ENCODE assay signal across 28 mouse cellular contexts in genomic region chr16:87673155-87673554, GRCm38 (mm10).
"Had no signal": no experiment of that assay in that cellular context is flagged by ENCODE, and none has a peak within 500 bp of the region (broad histone marks: within the 10 kb centered on the region; RNA-seq: fewer than 3 reads in every experiment).

No protein-coding gene starts in this region.

- H3K4me2 ChIP-seq: embryonic facial prominence, embryonic 12.5 days; embryonic facial prominence, embryonic 13.5 days; embryonic facial prominence, embryonic 15.5 days; forebrain, embryonic 12.5 days; forebrain, embryonic 13.5 days; forebrain, embryonic 15.5 days had no signal

- H3K4me3 ChIP-seq: embryonic facial prominence, embryonic 10.5 days; embryonic facial prominence, embryonic 12.5 days; embryonic facial prominence, embryonic 13.5 days; embryonic facial prominence, embryonic 15.5 days; erythroblast, embryonic 14.5 days; forebrain, embryonic 10.5 days; forebrain, embryonic 12.5 days; forebrain, embryonic 13.5 days; forebrain, embryonic 15.5 days; gastrocnemius, adult 2 months; heart, adult 2 months had no signal

- H3K27ac ChIP-seq: embryonic facial prominence, embryonic 10.5 days; embryonic facial prominence, embryonic 12.5 days; embryonic facial prominence, embryonic 13.5 days; embryonic facial prominence, embryonic 15.5 days; forebrain, embryonic 10.5 days; forebrain, embryonic 12.5 days; forebrain, embryonic 13.5 days; forebrain, embryonic 15.5 days; gastrocnemius, adult 2 months; heart, adult 2 months had no signal

- H3K27me3 ChIP-seq: embryonic facial prominence, embryonic 12.5 days; embryonic facial prominence, embryonic 13.5 days; embryonic facial prominence, embryonic 15.5 days; forebrain, embryonic 12.5 days; forebrain, embryonic 13.5 days; forebrain, embryonic 15.5 days had no signal

- H3K36me3 ChIP-seq: embryonic facial prominence, embryonic 10.5 days; embryonic facial prominence, embryonic 12.5 days; embryonic facial prominence, embryonic 13.5 days; embryonic facial prominence, embryonic 15.5 days; forebrain, embryonic 10.5 days; forebrain, embryonic 12.5 days; forebrain, embryonic 15.5 days had no signal

- ATAC-seq: forebrain, embryonic 13.5 days; forebrain, embryonic 14.5 days; forebrain, embryonic 15.5 days; forebrain, embryonic 16.5 days; forebrain, postnatal 0 days had no signal

- H3K9ac ChIP-seq: embryonic facial prominence, embryonic 12.5 days; embryonic facial prominence, embryonic 13.5 days; embryonic facial prominence, embryonic 15.5 days; forebrain, embryonic 12.5 days; forebrain, embryonic 13.5 days; forebrain, embryonic 15.5 days; forebrain, postnatal 0 days had no signal

- H3K9me3 ChIP-seq: embryonic facial prominence, embryonic 10.5 days; embryonic facial prominence, embryonic 12.5 days; embryonic facial prominence, embryonic 13.5 days; embryonic facial prominence, embryonic 15.5 days; forebrain, embryonic 10.5 days; forebrain, embryonic 12.5 days; forebrain, embryonic 13.5 days; forebrain, embryonic 15.5 days had no signal

- DNase-seq: cerebellum, adult 8-10 months; cerebellum, adult 9-10 months; cerebellum, adult 9-11 months; cerebellum, postnatal 10 days; cerebellum, postnatal 14 days; cerebellum, postnatal 25 days; cerebellum, postnatal 36 days; embryo, embryonic 11 days; forebrain, postnatal 0 days; gastrocnemius, adult 2 months; gastrocnemius, postnatal 10 days; gastrocnemius, postnatal 14 days; gastrocnemius, postnatal 25 days; gastrocnemius, postnatal 36 days; heart, adult 11 months; heart, adult 18-20 months; heart, adult 2 months had no signal

- H3K4me1 ChIP-seq: embryonic facial prominence, embryonic 10.5 days; embryonic facial prominence, embryonic 12.5 days; embryonic facial prominence, embryonic 13.5 days; forebrain, embryonic 10.5 days; forebrain, embryonic 12.5 days; forebrain, embryonic 13.5 days; forebrain, embryonic 15.5 days had no signal
